Mouse (Mus musculus): ENCODE measurements at regions not wholly inside any gene's neighbourhood (a gene's known extent, or its start where the extent isn't known, plus 50 kb on each side); places are given as distances from the start of the nearest gene placed in this dataset.

DNA sequence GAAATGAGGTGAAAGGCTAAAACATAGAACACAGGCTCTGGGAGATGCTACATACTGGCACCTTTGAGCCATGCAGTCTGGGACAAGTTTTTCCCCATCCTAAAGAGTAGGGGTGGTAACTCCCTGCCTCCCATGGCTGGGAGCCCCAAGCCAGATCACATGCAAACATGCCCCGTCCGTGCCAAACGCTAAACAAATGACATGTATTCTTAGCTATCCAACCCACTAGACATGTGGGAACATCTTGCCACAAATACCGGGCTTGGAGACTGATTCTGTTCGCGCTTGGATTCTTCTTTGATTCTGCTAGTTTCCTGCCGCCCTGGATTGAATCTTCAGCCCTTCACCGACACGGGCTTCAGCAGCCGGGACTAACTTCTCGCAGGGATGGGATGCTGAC, 208.7 kb downstream of the Sox9 start:
- Histone ChIP-seq H3K36me3 (ENCODE audit: control insufficient read depth, insufficient read depth, low read length) (no peaks in the 10 kb centered on the region), H3K9ac (ENCODE audit: low read length) (no peak overlapping the region), H3K9me3 (ENCODE audit: control insufficient read depth, low read length) (no peaks in the 10 kb centered on the region), H3K4me1 (ENCODE audit: control insufficient read depth in 2 of 2, insufficient read depth in 2 of 2, low read length in 2 of 2) (peaks cover 6 to 12% of the 10 kb centered on the region in 2 experiments; a peak in 3 of 4 replicates), H3K27ac (replicated peaks in 1 of 2; ENCODE audit: control insufficient read depth in 1 of 2, insufficient read depth in 1 of 2, low read depth in 2 of 2, low read length in 2 of 2) (no peak overlapping the region), H3K27me3 (ENCODE audit: control insufficient read depth, insufficient read depth, low read length) (peaks cover 11% of the 10 kb centered on the region; the same call in 1 of the 2 replicates), H3K4me3 (ENCODE audit: control insufficient read depth in 1 of 2, insufficient read depth in 1 of 2, low read depth in 1 of 2, low read length in 2 of 2) (no peak overlapping the region), H3K4me2 (ENCODE audit: low read length) (no peak overlapping the region)
- ATAC-seq (ENCODE audit: insufficient number of reproducible peaks, insufficient read depth, low FRiP score, low read depth): no peak
- 88% methylated on average over 11 of the region's 11 CpGs for WGBS

GRCm38 (mm10) chr11:112991862-112992261, 209.8 kb downstream of the Sox9 start:
- Histone ChIP-seq H3K4me3 (ENCODE audit: control insufficient read depth in 1 of 2, insufficient read depth in 1 of 2, low read depth in 1 of 2, low read length in 2 of 2) (no peak overlapping the region), H3K27ac (replicated peaks in 1 of 2; ENCODE audit: control insufficient read depth in 1 of 2, insufficient read depth in 1 of 2, low read depth in 2 of 2, low read length in 2 of 2) (no peak overlapping the region), H3K36me3 (ENCODE audit: control insufficient read depth, insufficient read depth, low read length) (no peaks in the 10 kb centered on the region), H3K9me3 (ENCODE audit: control insufficient read depth, low read length) (no peaks in the 10 kb centered on the region), H3K9ac (ENCODE audit: low read length) (no peak overlapping the region), H3K4me1 (ENCODE audit: control insufficient read depth in 2 of 2, insufficient read depth in 2 of 2, low read length in 2 of 2) (peaks cover 6 to 12% of the 10 kb centered on the region in 2 experiments; a peak in 3 of 4 replicates), H3K4me2 (ENCODE audit: low read length) (no peak overlapping the region), H3K27me3 (ENCODE audit: control insufficient read depth, insufficient read depth, low read length) (peaks cover 6% of the 10 kb centered on the region; the same call in 1 of the 2 replicates)
- ATAC-seq (ENCODE audit: insufficient number of reproducible peaks, insufficient read depth, low FRiP score, low read depth): no peak
- WGBS: 49% methylated on average over 13 of the region's 13 CpGs

DNA sequence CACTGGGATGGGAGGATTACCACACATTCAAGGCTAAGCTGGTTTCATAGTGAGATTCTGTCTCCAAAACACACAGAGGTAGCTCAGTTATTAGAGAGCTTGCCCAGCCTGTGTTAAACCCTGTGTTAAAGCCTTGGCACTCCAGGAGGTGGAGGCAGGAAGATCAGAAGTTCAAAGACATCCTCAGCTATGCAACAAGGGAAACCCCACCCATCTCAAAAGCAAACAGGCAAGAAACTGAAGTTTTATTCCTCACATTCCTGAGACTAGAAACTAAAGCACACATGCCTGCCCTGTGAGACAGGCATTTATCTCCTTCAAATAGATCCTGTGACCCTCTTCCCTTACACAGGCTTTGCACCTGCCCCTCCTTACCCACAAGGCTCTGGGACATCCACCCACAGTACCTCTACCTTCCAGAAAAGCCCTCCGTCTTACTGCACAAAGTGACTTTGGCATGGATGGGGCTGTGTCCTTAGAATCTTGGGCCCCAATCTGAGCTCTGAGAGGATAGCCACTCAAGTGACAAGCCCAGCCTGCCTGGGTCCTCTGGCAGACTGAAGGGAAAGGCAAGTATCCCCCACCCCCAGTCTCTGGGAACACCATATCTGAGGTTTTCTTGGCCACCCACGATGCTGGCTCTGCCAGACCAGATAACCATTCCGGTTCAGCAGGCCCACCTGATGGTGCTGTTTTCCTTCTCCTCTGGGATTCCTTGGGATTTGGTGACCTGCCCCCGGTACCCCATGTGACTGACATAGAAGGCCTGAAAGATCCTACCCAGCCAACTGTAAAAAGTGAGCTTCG, 217.0 kb downstream of the Sox9 start:
- 0 out of 2 replicates have a peak, but pooled peaks cover 4% of the 10 kb centered on the region for H3K27me3 ChIP-seq (ENCODE audit: control insufficient read depth, insufficient read depth, low read length)
- H3K36me3 ChIP-seq (ENCODE audit: control insufficient read depth, insufficient read depth, low read length): no peaks in the 10 kb centered on the region
- no peak overlapping the region for H3K4me2 ChIP-seq (ENCODE audit: low read length)
- no peak for ATAC-seq (ENCODE audit: insufficient number of reproducible peaks, insufficient read depth, low FRiP score, low read depth)
- no peak overlapping the region for H3K9ac ChIP-seq (ENCODE audit: low read length)
- no peak overlapping the region for H3K4me3 ChIP-seq (ENCODE audit: control insufficient read depth in 1 of 2, insufficient read depth in 1 of 2, low read depth in 1 of 2, low read length in 2 of 2)
- no peaks in the 10 kb centered on the region for H3K9me3 ChIP-seq (ENCODE audit: control insufficient read depth, low read length)
- H3K4me1 ChIP-seq (ENCODE audit: control insufficient read depth in 2 of 2, insufficient read depth in 2 of 2, low read length in 2 of 2): no peaks in the 10 kb centered on the region; a peak in 1 of 4 replicates
- WGBS: 26% methylated on average over 5 of the region's 5 CpGs
- no peak overlapping the region for H3K27ac ChIP-seq (replicated peaks in 1 of 2; ENCODE audit: control insufficient read depth in 1 of 2, insufficient read depth in 1 of 2, low read depth in 2 of 2, low read length in 2 of 2)

DNA sequence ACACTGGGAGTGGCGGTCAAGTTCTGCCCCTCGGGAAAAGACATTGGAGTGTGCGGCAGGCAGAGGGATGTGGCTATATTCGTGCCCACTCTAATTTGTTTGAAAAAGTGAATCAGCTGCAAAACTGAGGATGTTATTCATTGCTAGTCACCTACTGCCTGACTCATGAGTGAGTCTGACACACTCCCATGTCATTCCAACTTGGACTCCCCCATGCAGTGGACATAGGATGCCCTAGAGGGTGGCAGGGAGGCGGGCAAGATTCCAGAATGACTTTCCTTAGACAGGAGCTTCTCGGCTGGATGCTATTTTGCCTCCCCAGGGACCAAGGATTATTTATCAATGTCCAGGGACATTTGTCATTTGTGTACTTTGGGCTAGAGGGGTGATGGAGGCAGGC, 219.0 kb downstream of the Sox9 start:
- Histone ChIP-seq H3K27me3 (ENCODE audit: control insufficient read depth, insufficient read depth, low read length) (0 out of 2 replicates have a peak, but pooled peaks cover 4% of the 10 kb centered on the region), H3K9ac (ENCODE audit: low read length) (no peak overlapping the region), H3K36me3 (ENCODE audit: control insufficient read depth, insufficient read depth, low read length) (no peaks in the 10 kb centered on the region), H3K4me3 (ENCODE audit: control insufficient read depth in 1 of 2, insufficient read depth in 1 of 2, low read depth in 1 of 2, low read length in 2 of 2) (no peak overlapping the region), H3K4me1 (ENCODE audit: control insufficient read depth in 2 of 2, insufficient read depth in 2 of 2, low read length in 2 of 2) (peaks cover 0 to 3% of the 10 kb centered on the region in 2 experiments; a peak in 2 of 4 replicates), H3K4me2 (ENCODE audit: low read length) (no peak overlapping the region), H3K9me3 (ENCODE audit: control insufficient read depth, low read length) (no peaks in the 10 kb centered on the region), H3K27ac (replicated peaks in 1 of 2; ENCODE audit: control insufficient read depth in 1 of 2, insufficient read depth in 1 of 2, low read depth in 2 of 2, low read length in 2 of 2) (no peak overlapping the region)
- 81% methylated on average over 6 of the region's 6 CpGs for WGBS
- no peak for ATAC-seq (ENCODE audit: insufficient number of reproducible peaks, insufficient read depth, low FRiP score, low read depth)

- no peak overlapping the region for H3K4me3 ChIP-seq (ENCODE audit: control insufficient read depth in 1 of 2, insufficient read depth in 1 of 2, low read depth in 1 of 2, low read length in 2 of 2)
- H3K36me3 ChIP-seq (ENCODE audit: control insufficient read depth, insufficient read depth, low read length): no peaks in the 10 kb centered on the region
- no peak overlapping the region for H3K4me2 ChIP-seq (ENCODE audit: low read length)
- 55% methylated on average over 9 of the region's 9 CpGs for WGBS
- H3K9ac ChIP-seq (ENCODE audit: low read length): no peak overlapping the region
- no peak for ATAC-seq (ENCODE audit: insufficient number of reproducible peaks, insufficient read depth, low FRiP score, low read depth)
- no peaks in the 10 kb centered on the region for H3K27me3 ChIP-seq (ENCODE audit: control insufficient read depth, insufficient read depth, low read length)
- peaks cover 0 to 7% of the 10 kb centered on the region in 2 experiments; a peak in 2 of 4 replicates for H3K4me1 ChIP-seq (ENCODE audit: control insufficient read depth in 2 of 2, insufficient read depth in 2 of 2, low read length in 2 of 2)
- H3K9me3 ChIP-seq (ENCODE audit: control insufficient read depth, low read length): no peaks in the 10 kb centered on the region
- no peak overlapping the region for H3K27ac ChIP-seq (replicated peaks in 1 of 2; ENCODE audit: control insufficient read depth in 1 of 2, insufficient read depth in 1 of 2, low read depth in 2 of 2, low read length in 2 of 2)
Observed at GRCm38 (mm10) chr11:113005895-113006294, 223.9 kb downstream of the Sox9 start.

- Histone ChIP-seq H3K36me3 (ENCODE audit: control insufficient read depth, insufficient read depth, low read length) (no peaks in the 10 kb centered on the region), H3K27me3 (ENCODE audit: control insufficient read depth, insufficient read depth, low read length) (no peaks in the 10 kb centered on the region), H3K9ac (ENCODE audit: low read length) (no peak overlapping the region), H3K27ac (replicated peaks in 1 of 2; ENCODE audit: control insufficient read depth in 1 of 2, insufficient read depth in 1 of 2, low read depth in 2 of 2, low read length in 2 of 2) (no peak overlapping the region), H3K9me3 (ENCODE audit: control insufficient read depth, low read length) (no peaks in the 10 kb centered on the region), H3K4me1 (ENCODE audit: control insufficient read depth in 2 of 2, insufficient read depth in 2 of 2, low read length in 2 of 2) (peaks cover 0 to 7% of the 10 kb centered on the region in 2 experiments; a peak in 2 of 4 replicates), H3K4me3 (ENCODE audit: control insufficient read depth in 1 of 2, insufficient read depth in 1 of 2, low read depth in 1 of 2, low read length in 2 of 2) (no peak overlapping the region), H3K4me2 (ENCODE audit: low read length) (no peak overlapping the region)
- ATAC-seq (ENCODE audit: insufficient number of reproducible peaks, insufficient read depth, low FRiP score, low read depth): no peak
- WGBS: 55% methylated on average over 4 of the region's 4 CpGs
Observed at GRCm38 (mm10) chr11:113008521-113008920, 226.5 kb downstream of the Sox9 start.

DNA sequence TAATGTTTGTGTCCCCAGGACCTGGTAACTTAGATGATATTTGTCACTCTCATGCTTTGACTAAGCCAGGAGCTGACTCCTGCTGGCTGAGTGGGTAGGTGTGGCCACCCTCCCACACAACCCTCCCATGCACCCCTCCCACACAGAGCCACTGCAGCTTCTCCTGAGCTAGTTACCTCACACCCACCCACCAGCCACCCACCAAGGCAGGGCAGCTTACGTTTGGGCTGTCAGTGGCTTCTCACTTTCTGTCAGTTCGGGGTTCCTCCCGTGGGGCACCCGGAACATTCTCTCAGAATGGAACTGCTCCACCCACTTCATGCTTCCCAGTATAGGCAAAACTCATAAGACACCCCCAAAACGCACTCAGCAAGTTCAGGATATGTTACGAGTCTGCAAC, 227.4 kb downstream of the Sox9 start:
- Histone ChIP-seq H3K9ac (ENCODE audit: low read length) (no peak overlapping the region), H3K4me3 (ENCODE audit: control insufficient read depth in 1 of 2, insufficient read depth in 1 of 2, low read depth in 1 of 2, low read length in 2 of 2) (no peak overlapping the region), H3K27ac (replicated peaks in 1 of 2; ENCODE audit: control insufficient read depth in 1 of 2, insufficient read depth in 1 of 2, low read depth in 2 of 2, low read length in 2 of 2) (no peak overlapping the region), H3K9me3 (ENCODE audit: control insufficient read depth, low read length) (no peaks in the 10 kb centered on the region), H3K27me3 (ENCODE audit: control insufficient read depth, insufficient read depth, low read length) (no peaks in the 10 kb centered on the region), H3K4me2 (ENCODE audit: low read length) (no peak overlapping the region), H3K36me3 (ENCODE audit: control insufficient read depth, insufficient read depth, low read length) (no peaks in the 10 kb centered on the region), H3K4me1 (ENCODE audit: control insufficient read depth in 2 of 2, insufficient read depth in 2 of 2, low read length in 2 of 2) (peaks cover 0 to 7% of the 10 kb centered on the region in 2 experiments; a peak in 2 of 4 replicates)
- 77% methylated on average over 6 of the region's 6 CpGs for WGBS
- ATAC-seq (ENCODE audit: insufficient number of reproducible peaks, insufficient read depth, low FRiP score, low read depth): no peak

All from heart, embryonic 14.5 days (tissue).